Mouse (Mus musculus) forebrain, embryonic 12.5 days (tissue): ENCODE measurements around the gene Pcgf3. TPM values are rescaled to one million over a fixed set of nuclear protein-coding genes. Genes with fewer than 3 reads are reported as not detected.

Experiments
- ATAC-seq: fragments of 200-750 bp; cut with Nextera tagmentation; 2 replicates; pipeline ENCODE4 v1.8.0; 2017; ENCODE audit warnings: moderate TSS enrichment; ENCODE audit not compliant: low FRiP score
- H3K27ac ChIP-seq: fragments of 300-500 bp; sonication (generic); 2 replicates; pipeline ENCODE4 v1.5.1; 2016; ENCODE audit warnings: mild to moderate bottlenecking
- H3K27me3 ChIP-seq: fragments of 300-500 bp; sonication (generic); 2 replicates; pipeline ENCODE4 v1.6.1; 2016; ENCODE audit warnings: mild to moderate bottlenecking
- H3K36me3 ChIP-seq: fragments of 300-500 bp; sonication (generic); replicated peaks from 2 replicates; pipeline ENCODE4 v1.6.1; 2016; ENCODE audit warnings: mild to moderate bottlenecking
- H3K4me1 ChIP-seq: fragments of 300-500 bp; sonication (generic); 2 replicates; pipeline ENCODE4 v1.6.1; 2016
- H3K4me2 ChIP-seq: fragments of 300-500 bp; sonication (generic); 2 replicates; pipeline ENCODE4 v1.6.1; 2016; ENCODE audit warnings: mild to moderate bottlenecking, moderate library complexity
- H3K4me3 ChIP-seq: fragments of 300-500 bp; sonication (generic); replicated peaks from 2 replicates; pipeline ENCODE4 v1.5.1; 2016; ENCODE audit warnings: mild to moderate bottlenecking
- H3K9ac ChIP-seq: fragments of 300-500 bp; sonication (generic); 2 replicates; pipeline ENCODE4 v1.6.1; 2016; ENCODE audit warnings: mild to moderate bottlenecking
- H3K9me3 ChIP-seq: fragments of 300-500 bp; sonication (generic); 2 replicates; pipeline ENCODE4 v1.6.1; 2016
- WGBS: fragments of 180-500 bp; shearing (Covaris S2); methylation state at CpG from one replicate; pipeline ENCODE4 v1.1.7; 2016; 5-methylcytosine and 5-hydroxymethylcytosine counted together
- polyA plus RNA-seq: library from polyadenylated mRNA; unstranded; fragments of >200 nt; fragmentation: Nextera tagmentation; extraction: Ambion mirVana; gene quantifications from 2 replicates; pipeline ENCODE4 v1.2.1, GENCODE M21; 2016

Pcgf3 gene
- polyA plus RNA-seq, 1 experiment from 2014 or later = 36.8 TPM

DNA sequence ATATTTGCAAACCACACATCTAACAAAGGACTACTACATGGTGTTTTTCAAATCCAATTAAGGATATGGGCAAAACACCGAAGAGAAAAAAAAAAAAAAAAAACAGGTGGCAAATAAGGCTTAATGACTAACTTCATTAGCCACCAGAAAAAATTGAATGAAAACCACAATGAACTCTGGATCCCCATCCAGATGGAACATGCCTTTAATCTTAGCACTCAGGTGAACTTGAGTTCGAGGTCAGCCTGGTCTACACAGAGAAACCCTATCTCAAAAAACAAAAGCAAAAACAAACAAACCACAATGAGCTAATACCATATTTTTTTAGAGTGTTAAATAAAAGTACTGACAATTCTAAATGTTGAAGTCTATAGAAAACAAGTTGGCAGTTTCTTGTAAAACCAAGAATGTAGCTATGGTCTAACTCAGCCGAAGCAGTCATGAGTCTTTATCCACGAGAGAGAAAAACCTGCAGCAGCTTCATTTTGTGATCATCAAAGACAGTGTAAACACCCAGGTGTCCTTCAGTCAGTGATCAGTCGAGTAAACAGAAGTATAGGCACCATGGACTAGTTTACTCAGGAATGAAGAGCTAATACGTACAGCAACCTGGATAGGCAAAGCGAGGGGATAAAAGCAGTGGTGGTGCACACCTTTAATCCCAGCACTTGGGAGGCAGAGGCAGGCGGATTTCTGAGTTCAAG, 10.0 kb upstream of the Pcgf3 start:
- WGBS = 78% methylated on average over 8 of the region's 8 CpGs
- H3K4me1 ChIP-seq = peaks cover 7% of the 10 kb centered on the region
- no peak overlapping the region for H3K4me3 ChIP-seq

DNA sequence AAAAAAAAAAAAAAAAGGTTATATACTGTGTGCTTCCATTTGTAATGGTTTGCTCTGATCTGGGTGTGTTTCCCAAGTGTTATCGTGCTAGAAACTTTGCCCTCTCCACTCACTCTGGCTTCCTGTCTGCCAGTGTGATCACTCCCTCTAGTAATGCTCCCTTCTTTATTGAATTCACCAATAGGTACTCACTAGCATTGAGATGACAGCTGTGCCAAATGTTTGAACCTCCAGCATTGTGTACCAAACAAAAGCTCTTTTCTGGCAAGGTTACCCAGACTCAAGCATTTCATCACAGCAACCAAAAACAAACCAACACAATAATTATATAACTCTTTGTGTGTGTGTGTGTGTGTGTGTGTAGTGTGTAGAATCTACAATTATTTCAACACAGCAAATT, 9.4 kb upstream of the Pcgf3 start:
- Histone ChIP-seq H3K36me3 (no peaks in the 10 kb centered on the region), H3K4me2 (no peak overlapping the region), H3K27me3 (peaks cover 44% of the 10 kb centered on the region), H3K4me1 (peaks cover 7% of the 10 kb centered on the region), H3K4me3 (no peak overlapping the region), H3K9ac (no peak overlapping the region), H3K27ac (no peak overlapping the region), H3K9me3 (no peaks in the 10 kb centered on the region)
- no peak for ATAC-seq
- WGBS = 74% methylated on average over 1 of the region's 1 CpGs

More for the DNA sequence above, 10.0 kb upstream of the Pcgf3 start:
- Histone ChIP-seq H3K9ac (no peak overlapping the region), H3K36me3 (no peaks in the 10 kb centered on the region), H3K27ac (no peak overlapping the region), H3K9me3 (no peaks in the 10 kb centered on the region), H3K27me3 (peaks cover 43% of the 10 kb centered on the region), H3K4me2 (no peak overlapping the region)
- no peak for ATAC-seq

DNA sequence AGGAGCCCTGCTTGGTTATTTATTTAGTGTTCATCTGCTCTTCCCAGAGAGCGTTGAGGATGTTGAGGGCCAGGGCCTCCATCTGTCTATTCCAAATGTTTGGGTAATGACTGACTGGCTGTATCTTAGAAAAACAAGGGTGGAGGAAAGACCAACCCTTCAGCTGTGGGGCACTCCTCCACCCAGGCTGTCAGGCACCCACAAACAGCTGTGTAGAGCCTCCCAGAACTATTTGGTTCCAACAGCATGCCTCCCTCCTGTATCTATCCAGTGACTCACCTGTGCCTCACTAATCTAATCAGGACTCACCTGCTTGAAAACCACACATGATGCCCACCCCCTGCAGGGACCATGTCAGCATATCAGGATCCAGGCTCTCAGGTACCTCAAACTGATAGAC, 8.6 kb upstream of the Pcgf3 start:
- no peaks in the 10 kb centered on the region for H3K9me3 ChIP-seq
- H3K27ac ChIP-seq = no peak overlapping the region
- no peak overlapping the region for H3K9ac ChIP-seq
- peaks cover 37% of the 10 kb centered on the region for H3K27me3 ChIP-seq
- WGBS = 96% methylated on average over 1 of the region's 1 CpGs
- H3K4me1 ChIP-seq = peaks cover 7% of the 10 kb centered on the region
- H3K4me3 ChIP-seq = no peak overlapping the region
- H3K36me3 ChIP-seq = no peaks in the 10 kb centered on the region
- no peak overlapping the region for H3K4me2 ChIP-seq
- no peak for ATAC-seq

DNA sequence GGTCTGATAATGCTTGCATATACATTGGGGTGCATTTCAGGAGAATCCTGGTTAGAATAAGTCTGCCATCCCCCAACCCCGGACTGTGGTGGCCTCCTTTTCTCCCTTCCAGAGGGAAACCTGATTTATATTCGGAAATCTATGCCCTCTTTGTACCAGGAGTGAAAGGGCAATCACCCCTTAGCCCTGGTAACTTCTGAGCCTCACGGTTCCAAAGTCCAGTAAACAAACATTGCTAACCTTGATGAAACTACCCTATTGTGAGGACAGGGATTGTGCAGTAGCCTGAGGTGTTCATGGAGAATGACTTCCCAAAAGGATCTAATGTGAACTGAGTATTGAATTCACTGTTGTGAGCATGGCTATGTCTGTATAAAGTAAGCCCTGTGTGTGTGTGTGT, 6.9 kb upstream of the Pcgf3 start:
- Histone ChIP-seq H3K36me3 (no peaks in the 10 kb centered on the region), H3K9me3 (no peaks in the 10 kb centered on the region), H3K27me3 (peaks cover 33% of the 10 kb centered on the region), H3K4me2 (no peak overlapping the region), H3K4me1 (no peaks in the 10 kb centered on the region), H3K4me3 (no peak overlapping the region), H3K9ac (no peak overlapping the region), H3K27ac (no peak overlapping the region)
- ATAC-seq = no peak
- WGBS = 41% methylated on average over 3 of the region's 3 CpGs

DNA sequence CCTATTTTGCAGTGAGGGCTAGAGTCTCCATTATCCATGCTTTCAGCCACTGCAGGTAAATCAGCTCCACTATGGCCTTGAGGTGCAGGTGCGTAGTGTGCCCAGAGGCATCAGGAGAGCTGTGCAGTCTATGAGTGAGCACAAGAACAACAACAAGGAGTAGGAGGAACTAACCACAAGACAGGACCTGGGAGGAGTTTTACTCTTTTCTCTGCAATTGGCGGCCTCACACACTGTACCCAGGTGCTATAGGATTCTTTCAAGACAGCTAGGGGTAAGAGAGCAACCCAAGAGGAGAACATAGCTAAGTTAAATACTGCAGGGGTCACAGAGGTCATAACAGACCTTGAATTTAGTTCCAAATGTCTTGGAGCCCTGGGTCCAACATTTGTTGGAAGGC, 2.3 kb upstream of the Pcgf3 start:
- H3K4me3 ChIP-seq = no peak overlapping the region
- no peak overlapping the region for H3K4me2 ChIP-seq
- H3K4me1 ChIP-seq = peaks cover 23% of the 10 kb centered on the region
- ATAC-seq = no peak
- no peaks in the 10 kb centered on the region for H3K9me3 ChIP-seq
- H3K9ac ChIP-seq = no peak overlapping the region
- no peaks in the 10 kb centered on the region for H3K36me3 ChIP-seq
- H3K27me3 ChIP-seq = peaks cover 21% of the 10 kb centered on the region
- H3K27ac ChIP-seq = no peak overlapping the region
- 78% methylated on average over 2 of the region's 2 CpGs for WGBS

DNA sequence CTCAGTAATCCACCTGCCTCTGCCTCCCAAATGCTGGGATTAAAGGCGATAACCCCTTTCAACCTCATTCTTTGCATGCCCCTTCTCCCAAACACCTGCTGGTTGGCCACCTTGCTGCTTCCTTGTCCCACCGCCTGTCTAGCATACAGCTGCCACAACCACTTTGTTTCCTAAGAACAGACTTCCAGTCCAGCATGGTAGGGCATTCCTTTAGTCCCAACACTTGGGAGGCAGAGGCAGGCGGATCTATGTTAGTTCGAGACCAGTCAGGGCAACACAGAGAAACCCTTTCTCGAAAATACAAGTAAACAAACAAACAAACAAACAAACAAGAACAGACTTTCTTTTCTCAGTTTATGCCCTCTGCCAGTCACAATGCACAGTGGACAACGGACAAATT, 571 bp upstream of the Pcgf3 start:
- H3K9ac ChIP-seq = peak overlapping the region; percentile 99
- H3K36me3 ChIP-seq = no peaks in the 10 kb centered on the region
- H3K9me3 ChIP-seq = no peaks in the 10 kb centered on the region
- WGBS = 46% methylated on average over 6 of the region's 6 CpGs
- peaks cover 38% of the 10 kb centered on the region for H3K4me1 ChIP-seq
- H3K4me2 ChIP-seq = peak overlapping the region; percentile 99
- peaks cover 21% of the 10 kb centered on the region for H3K27me3 ChIP-seq
- no peak overlapping the region for H3K27ac ChIP-seq
- peak; percentile 1; the same call in 1 of the 2 replicates for ATAC-seq
- peak overlapping the region; percentile 89 for H3K4me3 ChIP-seq

DNA sequence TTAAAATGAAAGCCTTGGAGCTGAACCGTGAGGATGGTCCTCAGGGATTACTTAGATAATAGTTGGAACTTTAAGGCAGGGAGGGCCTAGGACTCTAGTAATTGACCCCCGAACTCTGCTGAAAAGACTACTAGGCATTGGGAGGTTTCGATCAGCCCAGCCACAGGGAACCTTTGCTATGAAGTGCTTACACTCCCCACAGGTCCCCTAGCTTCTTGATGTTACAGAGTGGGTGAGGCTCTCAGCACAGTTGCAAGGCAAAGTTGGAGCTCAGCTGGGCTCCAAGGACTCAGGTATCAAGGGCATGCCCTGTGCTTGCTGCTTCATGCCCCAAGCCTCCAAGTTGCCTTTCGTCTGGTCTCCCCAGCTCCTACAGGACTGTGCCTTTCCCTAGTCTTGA, 1.4 kb downstream of the Pcgf3 start:
- no peak for ATAC-seq
- Histone ChIP-seq H3K4me2 (peak overlapping the region; percentile 99), H3K4me3 (peak overlapping the region; percentile 89), H3K27me3 (peaks cover 18% of the 10 kb centered on the region), H3K27ac (no peak overlapping the region), H3K9me3 (no peaks in the 10 kb centered on the region), H3K9ac (peak overlapping the region; percentile 99), H3K36me3 (no peaks in the 10 kb centered on the region; the same call in 1 of the 2 replicates), H3K4me1 (peaks cover 46% of the 10 kb centered on the region)
- 42% methylated on average over 4 of the region's 4 CpGs for WGBS

DNA sequence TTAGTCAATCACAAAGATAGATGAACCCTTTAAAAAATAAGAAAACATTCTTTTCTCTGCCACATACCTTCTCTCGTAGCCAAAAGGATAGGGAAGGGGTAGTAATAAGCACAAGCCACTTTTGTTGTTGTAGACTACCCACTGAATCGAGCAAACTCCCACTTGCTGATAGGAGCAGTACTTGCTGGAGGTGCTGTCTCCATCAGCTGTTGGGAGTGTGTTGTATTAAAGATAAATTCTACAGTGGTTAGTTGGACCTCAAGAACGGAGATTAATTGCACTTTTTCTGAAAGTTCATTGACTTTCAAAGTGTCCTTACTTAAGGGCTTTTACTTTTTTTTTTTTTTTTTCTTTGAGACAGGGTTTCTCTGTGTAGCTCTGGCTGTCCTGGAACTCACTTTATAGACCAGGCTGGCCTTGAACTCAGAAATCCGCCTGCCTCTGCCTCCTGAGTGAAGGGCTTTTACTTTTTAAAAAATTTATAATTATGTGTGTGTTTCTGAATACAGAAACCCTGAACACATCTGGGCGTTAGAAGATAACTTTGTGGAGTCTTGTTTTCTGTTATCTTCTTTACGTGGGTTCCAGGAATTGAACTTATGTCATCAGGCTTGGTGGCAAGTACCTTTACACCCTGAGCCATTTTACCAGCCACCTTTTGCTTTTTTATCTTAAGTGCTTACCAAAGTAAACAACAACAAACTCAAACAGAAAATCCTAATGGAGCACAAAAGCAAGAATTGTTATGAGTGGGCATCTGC, 4.3 kb downstream of the Pcgf3 start:
- no peak overlapping the region for H3K27ac ChIP-seq
- no peak for ATAC-seq
- peaks cover 7% of the 10 kb centered on the region; the same call in 1 of the 2 replicates for H3K36me3 ChIP-seq
- H3K9ac ChIP-seq = no peak overlapping the region
- peaks cover 54% of the 10 kb centered on the region for H3K4me1 ChIP-seq
- H3K9me3 ChIP-seq = no peaks in the 10 kb centered on the region
- no peak overlapping the region for H3K4me2 ChIP-seq
- WGBS = 90% methylated on average over 6 of the region's 6 CpGs
- no peaks in the 10 kb centered on the region for H3K27me3 ChIP-seq
- no peak overlapping the region for H3K4me3 ChIP-seq

DNA sequence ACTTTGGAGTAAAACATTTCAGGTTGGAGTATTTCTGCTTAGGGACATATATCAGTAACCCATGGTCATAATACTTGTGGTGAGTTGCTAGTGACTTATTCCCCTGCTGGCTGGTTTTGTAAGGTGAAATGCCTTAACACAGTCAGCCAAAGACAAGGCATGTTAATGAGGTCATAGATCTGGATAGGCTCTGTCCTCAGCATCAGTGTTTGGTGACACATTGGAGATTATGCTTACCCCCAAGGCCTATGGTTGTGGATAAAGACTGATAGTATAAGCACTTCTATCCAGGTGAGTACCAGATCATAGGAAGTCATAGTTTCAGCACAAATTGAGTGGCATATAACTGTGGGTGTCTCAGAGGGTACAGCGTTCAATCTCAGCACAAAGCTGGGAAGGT, 5.6 kb downstream of the Pcgf3 start:
- Histone ChIP-seq H3K4me2 (no peak overlapping the region), H3K36me3 (peaks cover 10% of the 10 kb centered on the region; the same call in 1 of the 2 replicates), H3K4me1 (peaks cover 49% of the 10 kb centered on the region), H3K9ac (no peak overlapping the region), H3K9me3 (no peaks in the 10 kb centered on the region), H3K27ac (no peak overlapping the region), H3K4me3 (no peak overlapping the region), H3K27me3 (no peaks in the 10 kb centered on the region)
- no peak for ATAC-seq
- WGBS = 97% methylated on average over 1 of the region's 1 CpGs

DNA sequence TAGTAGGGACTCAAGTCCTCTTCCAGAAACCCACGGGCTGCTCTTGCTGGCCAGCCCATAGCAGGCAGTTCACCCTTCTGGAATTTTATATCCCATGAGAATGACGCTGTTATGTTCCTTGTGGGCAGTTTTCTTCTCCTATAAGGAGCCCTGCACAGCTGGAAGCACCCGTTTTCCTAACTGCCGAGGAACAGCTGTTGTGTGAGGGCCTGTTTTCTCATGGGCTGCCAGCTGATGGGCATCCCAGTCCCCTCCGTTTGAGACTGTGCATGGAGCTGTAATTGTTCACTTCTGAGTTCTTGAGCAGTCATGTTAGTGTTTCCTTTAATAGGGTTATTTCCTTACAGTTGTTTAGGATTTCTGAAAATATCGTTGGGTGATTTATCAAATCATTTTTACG, 8.6 kb downstream of the Pcgf3 start:
- Histone ChIP-seq H3K4me1 (peaks cover 22% of the 10 kb centered on the region), H3K9me3 (no peaks in the 10 kb centered on the region), H3K36me3 (peaks cover 40% of the 10 kb centered on the region), H3K4me3 (no peak overlapping the region), H3K9ac (no peak overlapping the region), H3K4me2 (no peak overlapping the region), H3K27ac (no peak overlapping the region), H3K27me3 (no peaks in the 10 kb centered on the region)
- ATAC-seq = no peak
- 85% methylated on average over 7 of the region's 7 CpGs for WGBS

DNA sequence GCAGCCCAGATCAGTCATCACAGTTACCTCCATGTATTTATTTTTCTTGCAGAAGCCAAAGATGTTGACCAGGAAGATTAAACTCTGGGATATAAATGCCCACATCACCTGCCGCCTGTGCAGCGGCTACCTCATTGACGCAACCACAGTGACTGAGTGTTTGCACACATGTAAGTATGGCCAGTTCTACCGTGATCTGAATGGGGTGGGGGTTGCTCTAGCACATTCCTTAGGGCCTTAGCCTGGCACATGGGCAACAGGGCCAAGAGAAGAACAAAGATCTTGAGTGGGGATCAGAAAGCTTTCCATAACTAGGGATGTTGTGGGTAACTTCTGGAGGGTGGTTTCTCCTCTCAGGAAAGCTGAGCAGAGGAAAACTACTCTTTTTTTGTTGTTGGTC, 12.7 kb downstream of the Pcgf3 start:
- Histone ChIP-seq H3K4me1 (peaks cover 8% of the 10 kb centered on the region), H3K4me3 (no peak overlapping the region), H3K36me3 (peaks cover 73% of the 10 kb centered on the region), H3K9ac (no peak overlapping the region), H3K27ac (no peak overlapping the region), H3K4me2 (no peak overlapping the region), H3K9me3 (no peaks in the 10 kb centered on the region), H3K27me3 (no peaks in the 10 kb centered on the region)
- 93% methylated on average over 4 of the region's 4 CpGs for WGBS
- no peak for ATAC-seq

DNA sequence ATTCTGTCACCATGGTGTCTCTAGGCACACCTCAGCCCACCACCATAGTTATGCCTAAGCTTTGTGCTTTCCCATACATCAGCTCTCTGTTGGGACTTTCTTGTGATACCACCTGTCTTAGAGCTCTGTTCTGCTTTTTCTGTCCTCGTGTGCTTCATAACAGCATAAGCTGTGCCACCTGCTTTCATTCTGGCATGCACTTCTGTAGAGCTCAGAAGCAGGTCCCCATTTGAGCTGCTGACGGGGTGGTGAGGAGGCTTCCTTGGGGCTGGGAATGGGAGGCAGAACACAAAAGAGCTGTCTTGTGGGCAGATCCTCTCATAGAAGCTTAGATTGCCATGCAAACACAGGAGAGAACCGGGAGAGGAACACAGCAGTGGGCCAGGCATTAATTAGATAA, 14.9 kb downstream of the Pcgf3 start:
- 88% methylated on average over 3 of the region's 3 CpGs for WGBS
- H3K4me2 ChIP-seq = no peak overlapping the region
- H3K9ac ChIP-seq = no peak overlapping the region
- no peak overlapping the region for H3K27ac ChIP-seq
- H3K36me3 ChIP-seq = peaks cover 78% of the 10 kb centered on the region
- H3K4me3 ChIP-seq = no peak overlapping the region
- no peaks in the 10 kb centered on the region for H3K4me1 ChIP-seq
- ATAC-seq = no peak
- H3K9me3 ChIP-seq = no peaks in the 10 kb centered on the region
- no peaks in the 10 kb centered on the region for H3K27me3 ChIP-seq

DNA sequence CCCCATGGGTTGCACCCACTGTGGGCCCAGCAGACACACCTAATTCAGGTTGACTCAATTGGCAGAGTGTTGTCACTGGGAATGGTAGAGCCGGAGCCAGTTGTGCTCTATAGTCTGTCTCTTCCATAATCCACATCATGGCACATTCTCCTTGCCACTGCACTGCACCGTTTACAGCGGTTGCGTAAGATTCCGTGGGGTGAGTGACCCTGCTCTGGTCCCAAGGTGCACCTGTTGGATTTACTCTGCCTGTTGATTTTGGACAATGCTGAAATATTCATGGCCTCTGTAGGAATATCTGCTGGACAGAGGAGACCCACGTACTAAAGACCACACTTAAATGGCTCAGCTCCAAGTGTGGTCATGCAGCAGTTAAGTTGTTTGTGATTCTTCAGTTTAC, 22.0 kb downstream of the Pcgf3 start:
- no peak overlapping the region for H3K4me3 ChIP-seq
- no peak for ATAC-seq
- WGBS = 95% methylated on average over 6 of the region's 6 CpGs
- no peak overlapping the region for H3K27ac ChIP-seq
- no peaks in the 10 kb centered on the region for H3K9me3 ChIP-seq
- no peaks in the 10 kb centered on the region for H3K27me3 ChIP-seq
- no peak overlapping the region for H3K9ac ChIP-seq
- no peaks in the 10 kb centered on the region for H3K4me1 ChIP-seq
- peaks cover 46% of the 10 kb centered on the region for H3K36me3 ChIP-seq
- H3K4me2 ChIP-seq = no peak overlapping the region
